ENCODE assay signal across 8 mouse cellular contexts in genomic region chr17:23802746-23803365, GRCm38 (mm10). TPM values are rescaled to one million over a fixed set of nuclear protein-coding genes. Genes with fewer than 3 reads are reported as not detected.
DNase-seq lines count a peak whose midpoint lies in the region; ATAC-seq and TF ChIP-seq lines count a peak whose summit lies in the region.

No protein-coding gene starts in this region.

- DNase-seq in G1E (ENCODE audit: low spot score) = peak; percentile 81
- DNase-seq in cerebellum, adult 18-20 months = peak; percentile 97 to 99
- DNase-seq in heart, postnatal 36 days = peak; percentile 94 to 95
- DNase-seq in layer of hippocampus, adult 2 months (ENCODE audit: low spot score in 2 of 2) = peak; percentile 96 to 99
- peak; percentile 99 for DNase-seq in lung, embryonic 14.5 days
- peak; percentile 96 for DNase-seq in thymus, adult 2 months

- peaks cover 18% of the 10 kb centered on the region for H3K36me3 ChIP-seq in G1E (replicated peaks)
- no peaks in the 10 kb centered on the region for H3K36me3 ChIP-seq in forebrain, embryonic 16.5 days (ENCODE audit: control insufficient read depth, insufficient read depth)
- H3K36me3 ChIP-seq in lung, embryonic 14.5 days (ENCODE audit: insufficient read depth) = peaks cover 12% of the 10 kb centered on the region
- H3K36me3 ChIP-seq in thymus, adult 2 months (ENCODE audit: control insufficient read depth, insufficient read depth, low read length) = peaks cover 4% of the 10 kb centered on the region

- intact Hi-C loops in heart, postnatal 36 days (cut with DNase I) = no loop called here

- H3K27me3 ChIP-seq in G1E (ENCODE audit: insufficient read depth, low read length) = no peaks in the 10 kb centered on the region
- H3K27me3 ChIP-seq in forebrain, embryonic 16.5 days (replicated peaks; ENCODE audit: control insufficient read depth, insufficient read depth, low read length) = no peaks in the 10 kb centered on the region
- no peaks in the 10 kb centered on the region for H3K27me3 ChIP-seq in lung, embryonic 14.5 days (ENCODE audit: insufficient read depth, low read length)
- H3K27me3 ChIP-seq in thymus, adult 2 months (ENCODE audit: control insufficient read depth, insufficient read depth, low read length) = no peaks in the 10 kb centered on the region

- 1% methylated on average over 60 of the region's 60 CpGs for WGBS in forebrain, embryonic 16.5 days
- WGBS in lung, embryonic 14.5 days = under 1% methylated on average over 60 of the region's 60 CpGs
- under 1% methylated on average over 60 of the region's 60 CpGs for WGBS in olfactory bulb, adult 2 months
- WGBS in thymus, adult 2 months = under 1% methylated on average over 60 of the region's 60 CpGs

- H3K27ac ChIP-seq in forebrain, embryonic 16.5 days (ENCODE audit: low read length) = peak overlapping the region; percentile 92
- H3K27ac ChIP-seq in layer of hippocampus, adult 2 months = peak overlapping the region; percentile 93
- peak overlapping the region; percentile 94 for H3K27ac ChIP-seq in lung, embryonic 14.5 days (ENCODE audit: low read depth)
- H3K27ac ChIP-seq in olfactory bulb, adult 2 months (ENCODE audit: insufficient read depth, low read depth, low read length) = peak overlapping the region; percentile 98
- H3K27ac ChIP-seq in thymus, adult 2 months (ENCODE audit: control insufficient read depth, insufficient read depth, low read length) = peak overlapping the region; percentile 64

- H3K4me1 ChIP-seq in G1E (ENCODE audit: insufficient read depth, low read depth, low read length) = peaks cover 27% of the 10 kb centered on the region
- H3K4me1 ChIP-seq in forebrain, embryonic 16.5 days (replicated peaks; ENCODE audit: control insufficient read depth, insufficient read depth, low read length) = peaks cover 32% of the 10 kb centered on the region
- peaks cover 14% of the 10 kb centered on the region; the same call in 1 of the 2 replicates for H3K4me1 ChIP-seq in lung, embryonic 14.5 days (ENCODE audit: insufficient read depth)
- H3K4me1 ChIP-seq in olfactory bulb, adult 2 months (ENCODE audit: control insufficient read depth, insufficient read depth, low read length) = peaks cover 9% of the 10 kb centered on the region; the same call in 1 of the 2 replicates
- H3K4me1 ChIP-seq in thymus, adult 2 months (replicated peaks; ENCODE audit: control insufficient read depth, insufficient read depth, low read length) = peaks cover 12% of the 10 kb centered on the region

- H3K4me3 ChIP-seq in G1E (ENCODE audit: low read depth, low read length) = peak overlapping the region; percentile 87
- H3K4me3 ChIP-seq in forebrain, embryonic 16.5 days (replicated peaks; ENCODE audit: low read length) = peak overlapping the region; percentile 100
- H3K4me3 ChIP-seq in layer of hippocampus, adult 2 months = peak overlapping the region; percentile 98
- peak overlapping the region; percentile 99 for H3K4me3 ChIP-seq in lung, embryonic 14.5 days (ENCODE audit: low read depth, low read length)
- peak overlapping the region; percentile 67 for H3K4me3 ChIP-seq in olfactory bulb, adult 2 months (ENCODE audit: insufficient read depth, low read depth, low read length)
- H3K4me3 ChIP-seq in thymus, adult 2 months (ENCODE audit: control insufficient read depth, insufficient read depth, low read length) = peak overlapping the region; percentile 82

- TF ChIP-seq POLR2A in olfactory bulb, adult 2 months (IDR thresholded peaks at IDR 0.05; ENCODE audit: insufficient read depth, low read depth, low read length) = peak; percentile 90
- TF ChIP-seq POLR2A in thymus, adult 2 months (IDR thresholded peaks at IDR 0.05; ENCODE audit: control insufficient read depth, extremely low read depth, insufficient read depth, low read length, poor library complexity) = peak; percentile 94

- peak; percentile 93 for ATAC-seq in G1E (ENCODE audit: extremely low read depth, insufficient number of reproducible peaks, low FRiP score, poor library complexity, severe bottlenecking)
- ATAC-seq in forebrain, embryonic 16.5 days = peak; percentile 99
- peak; percentile 99 for ATAC-seq in lung, embryonic 14.5 days (ENCODE audit: insufficient read depth)

- peak overlapping the region; percentile 68 for H3K4me2 ChIP-seq in forebrain, embryonic 16.5 days (ENCODE audit: low read length)
- H3K4me2 ChIP-seq in lung, embryonic 14.5 days = peak overlapping the region; percentile 83

- peak overlapping the region; percentile 88 for H3K9ac ChIP-seq in forebrain, embryonic 16.5 days (replicated peaks; ENCODE audit: low read depth, low read length)
- peak overlapping the region; percentile 98 for H3K9ac ChIP-seq in lung, embryonic 14.5 days

- H3K9me3 ChIP-seq in G1E (replicated peaks) = no peaks in the 10 kb centered on the region
- no peaks in the 10 kb centered on the region for H3K9me3 ChIP-seq in forebrain, embryonic 16.5 days (ENCODE audit: control insufficient read depth, low read length)
- no peaks in the 10 kb centered on the region for H3K9me3 ChIP-seq in lung, embryonic 14.5 days (ENCODE audit: low read depth, low read length)

- TF ChIP-seq CTCF in G1E (IDR thresholded peaks at IDR 0.05; ENCODE audit: low read depth, low read length) = no peak
- TF ChIP-seq CTCF in layer of hippocampus, adult 2 months (conservative IDR thresholded peaks at IDR 0.05) = no peak
- 0 out of 2 replicates have a peak, but pooled peaks have one; percentile 1 for TF ChIP-seq CTCF in lung, embryonic 14.5 days (IDR thresholded peaks at IDR 0.05; ENCODE audit: low read depth)
- TF ChIP-seq CTCF in olfactory bulb, adult 2 months (IDR thresholded peaks at IDR 0.05; ENCODE audit: insufficient read depth, low read depth, low read length) = no peak
- 0 out of 2 replicates have a peak, but pooled peaks have one; percentile 12 for TF ChIP-seq CTCF in thymus, adult 2 months (IDR thresholded peaks at IDR 0.05; ENCODE audit: borderline replicate concordance, control insufficient read depth, extremely low read depth, insufficient read depth, low read length, poor library complexity)

RNA-seq across cellular contexts. Expression of gene Srrm2, which starts 12.5 kb away (rescaled TPM):
- total RNA-seq in G1E (2014; fragmentation: Nextera tagmentation) (1,039 and 1,150 TPM in 2 replicates), G1E (2017) (66.6 and 86.7 TPM in 2 replicates)
- 141 and 329 TPM in 2 replicates for polyA plus RNA-seq in G1E (2012)
- polyA plus RNA-seq in forebrain, embryonic 16.5 days (2015; fragmentation: Nextera tagmentation; extraction: Ambion mirVana) = 435 and 505 TPM in 2 replicates
- 100 to 1,000 TPM; 154 to 159 TPM for total RNA-seq in heart, postnatal 36 days (2021)
- total RNA-seq in layer of hippocampus, adult 2 months (2021) = 100 to 1,000 TPM; 613 to 663 TPM
- polyA plus RNA-seq in lung, embryonic 14.5 days (2014; fragmentation: Nextera tagmentation; extraction: Ambion mirVana) = 429 and 491 TPM in 2 replicates
- 383 and 683 TPM in 2 replicates for polyA plus RNA-seq in olfactory bulb, adult 2 months (2012; ENCODE audit: insufficient read depth, insufficient read length, low replicate concordance, missing spikeins)
- polyA plus RNA-seq in thymus, adult 2 months (2012; rRNA removed) = 874 and 1,056 TPM in 2 replicates

RNA-seq across cellular contexts. Expression of gene Flywch2, which starts 17.0 kb away (rescaled TPM):
- total RNA-seq in G1E (2014; fragmentation: Nextera tagmentation) (not detected in 2 replicates), G1E (2017) (0.12 TPM in 1 of 2 replicates, not detected in the other)
- polyA plus RNA-seq in G1E (2012) = not detected in 2 replicates
- polyA plus RNA-seq in forebrain, embryonic 16.5 days (2015; fragmentation: Nextera tagmentation; extraction: Ambion mirVana) = 22.9 and 33.2 TPM in 2 replicates
- total RNA-seq in heart, postnatal 36 days (2021) = under 1 TPM; 0.78 to 0.81 TPM
- 10 to 100 TPM; 10.6 to 12.3 TPM for total RNA-seq in layer of hippocampus, adult 2 months (2021)
- polyA plus RNA-seq in lung, embryonic 14.5 days (2014; fragmentation: Nextera tagmentation; extraction: Ambion mirVana) = 28.4 and 29.3 TPM in 2 replicates
- polyA plus RNA-seq in olfactory bulb, adult 2 months (2012; ENCODE audit: insufficient read depth, insufficient read length, low replicate concordance, missing spikeins) = not detected in 2 replicates
- polyA plus RNA-seq in thymus, adult 2 months (2012; rRNA removed) = 2.3 and 4.0 TPM in 2 replicates

RNA-seq across cellular contexts. Expression of gene Elob, which starts 26.1 kb away (rescaled TPM):
- 452 and 468 TPM in 2 replicates for total RNA-seq in G1E (2014; fragmentation: Nextera tagmentation)
- total RNA-seq in G1E (2017) = 171 and 225 TPM in 2 replicates
- polyA plus RNA-seq in G1E (2012) = 658 and 984 TPM in 2 replicates
- 1,002 and 1,034 TPM in 2 replicates for polyA plus RNA-seq in forebrain, embryonic 16.5 days (2015; fragmentation: Nextera tagmentation; extraction: Ambion mirVana)
- total RNA-seq in heart, postnatal 36 days (2021) = 100 to 1,000 TPM; 345 to 363 TPM
- 100 to 1,000 TPM; 332 to 341 TPM for total RNA-seq in layer of hippocampus, adult 2 months (2021)
- polyA plus RNA-seq in lung, embryonic 14.5 days (2014; fragmentation: Nextera tagmentation; extraction: Ambion mirVana) = 1,057 and 1,075 TPM in 2 replicates
- not detected in 2 replicates for polyA plus RNA-seq in olfactory bulb, adult 2 months (2012; ENCODE audit: insufficient read depth, insufficient read length, low replicate concordance, missing spikeins)
- 639 and 815 TPM in 2 replicates for polyA plus RNA-seq in thymus, adult 2 months (2012; rRNA removed)

RNA-seq across cellular contexts. Expression of gene Flywch1, which starts 31.5 kb away (rescaled TPM):
- total RNA-seq in G1E (2014; fragmentation: Nextera tagmentation) = 11.9 and 14.1 TPM in 2 replicates
- 18.2 and 22.3 TPM in 2 replicates for total RNA-seq in G1E (2017)
- polyA plus RNA-seq in G1E (2012) = 42.7 and 44.6 TPM in 2 replicates
- 151 and 156 TPM in 2 replicates for polyA plus RNA-seq in forebrain, embryonic 16.5 days (2015; fragmentation: Nextera tagmentation; extraction: Ambion mirVana)
- 10 to 100 TPM; 31.8 to 33.3 TPM for total RNA-seq in heart, postnatal 36 days (2021)
- 100 to 1,000 TPM; 310 to 345 TPM for total RNA-seq in layer of hippocampus, adult 2 months (2021)
- polyA plus RNA-seq in lung, embryonic 14.5 days (2014; fragmentation: Nextera tagmentation; extraction: Ambion mirVana) = 64.9 and 73.4 TPM in 2 replicates
- polyA plus RNA-seq in olfactory bulb, adult 2 months (2012; ENCODE audit: insufficient read depth, insufficient read length, low replicate concordance, missing spikeins) = not detected in 2 replicates
- polyA plus RNA-seq in thymus, adult 2 months (2012; rRNA removed) = 32.0 and 33.6 TPM in 2 replicates

RNA-seq across cellular contexts. Expression of gene Prss33, which starts 33.0 kb away (rescaled TPM):
- not detected in 2 replicates for total RNA-seq in G1E (2014; fragmentation: Nextera tagmentation)
- total RNA-seq in G1E (2017) = 0.11 TPM in 1 of 2 replicates, not detected in the other
- not detected in 2 replicates for polyA plus RNA-seq in G1E (2012)
- polyA plus RNA-seq in forebrain, embryonic 16.5 days (2015; fragmentation: Nextera tagmentation; extraction: Ambion mirVana) = not detected in 2 replicates
- not detected for total RNA-seq in heart, postnatal 36 days (2021)
- total RNA-seq in layer of hippocampus, adult 2 months (2021) = not detected
- polyA plus RNA-seq in lung, embryonic 14.5 days (2014; fragmentation: Nextera tagmentation; extraction: Ambion mirVana) = not detected in 2 replicates
- not detected in 2 replicates for polyA plus RNA-seq in olfactory bulb, adult 2 months (2012; ENCODE audit: insufficient read depth, insufficient read length, low replicate concordance, missing spikeins)
- 1.6 and 2.8 TPM in 2 replicates for polyA plus RNA-seq in thymus, adult 2 months (2012; rRNA removed)

Comparison
In these comparisons a context has a peak if more than half of its experiments do, and no peak if none do; other contexts are left out.
1. Peak in every context shown above with its lines: DNase-seq, ATAC-seq, H3K4me3 ChIP-seq and H3K27ac ChIP-seq.
2. CTCF ChIP-seq: peak in lung, embryonic 14.5 days (single experiment) and thymus, adult 2 months (single experiment); none in G1E (single experiment), layer of hippocampus, adult 2 months (single experiment) and olfactory bulb, adult 2 months (single experiment).